Mouse (Mus musculus) urinary bladder, adult 2 months (tissue): Measurements from ENCODE around the gene Npff. TPM values are rescaled to one million over a fixed set of nuclear protein-coding genes. Genes with fewer than 3 reads are reported as not detected.

Source experiments
- DNase-seq: peaks from one replicate; pipeline ENCODE4 v3.0.0; 2022; ENCODE audit warnings: low spot score
- polyA plus RNA-seq: library from polyadenylated mRNA; depleted of rRNA; stranded (reverse); fragments of >200 nt; gene quantifications from 2 replicates; pipeline ENCODE4 v1.2.3, GENCODE M21; 2012; rRNA removed

The Npff gene
- polyA plus RNA-seq: 8.1 and 8.2 TPM in 2 replicates

DNA sequence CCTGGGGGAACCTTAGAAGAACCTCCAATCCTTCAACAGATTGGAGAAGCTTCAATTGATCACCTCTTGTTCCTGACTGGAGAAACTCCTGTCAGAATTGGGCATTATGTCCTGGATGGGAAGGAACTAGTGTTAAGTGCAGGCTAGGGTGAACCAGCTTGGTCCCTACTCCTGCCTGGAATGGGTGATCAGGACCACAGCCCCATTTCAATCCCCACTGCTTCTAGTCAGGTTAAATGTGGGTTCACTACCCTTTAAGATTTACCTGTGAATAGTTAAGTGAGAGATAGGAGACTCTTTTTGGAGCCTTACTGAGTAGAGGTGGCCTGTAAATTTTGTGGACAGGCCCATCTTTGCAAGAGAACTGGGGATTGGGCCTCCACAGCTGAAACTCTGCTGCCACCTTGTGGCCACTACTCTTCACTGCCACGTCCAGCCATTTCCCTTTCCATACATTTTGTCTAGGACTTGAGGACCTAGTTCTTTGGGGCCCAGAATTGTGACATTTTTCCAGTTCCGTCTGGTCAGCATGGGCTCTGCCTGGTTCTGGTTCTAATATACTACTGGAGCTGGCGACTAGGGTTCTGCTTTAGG is at the start of gene Npff:
TSS of gene Npff (minus strand) at position 51 of the 594 bp plus-strand sequence.
- no peak for DNase-seq

DNA sequence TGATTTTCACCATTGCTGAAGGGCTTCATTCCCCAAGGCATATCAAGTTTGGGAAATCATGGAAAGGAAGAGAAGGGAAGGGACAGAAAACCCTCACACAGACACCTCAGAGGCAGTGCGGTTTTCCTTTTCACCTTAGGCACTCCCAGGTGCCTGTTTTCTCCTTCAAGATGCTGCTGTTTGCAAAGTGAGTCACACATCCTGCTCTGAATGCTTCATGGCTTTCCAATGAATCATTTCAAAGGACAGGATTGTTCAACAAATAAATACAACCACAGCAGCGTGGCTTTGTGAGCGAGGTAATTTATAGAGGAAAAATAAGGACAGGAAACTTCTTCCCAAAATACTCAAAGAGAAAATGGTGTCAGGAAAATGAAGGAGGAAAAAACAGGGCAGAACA is 47.3 kb upstream of the Npff start:
- no peak for DNase-seq

DNA sequence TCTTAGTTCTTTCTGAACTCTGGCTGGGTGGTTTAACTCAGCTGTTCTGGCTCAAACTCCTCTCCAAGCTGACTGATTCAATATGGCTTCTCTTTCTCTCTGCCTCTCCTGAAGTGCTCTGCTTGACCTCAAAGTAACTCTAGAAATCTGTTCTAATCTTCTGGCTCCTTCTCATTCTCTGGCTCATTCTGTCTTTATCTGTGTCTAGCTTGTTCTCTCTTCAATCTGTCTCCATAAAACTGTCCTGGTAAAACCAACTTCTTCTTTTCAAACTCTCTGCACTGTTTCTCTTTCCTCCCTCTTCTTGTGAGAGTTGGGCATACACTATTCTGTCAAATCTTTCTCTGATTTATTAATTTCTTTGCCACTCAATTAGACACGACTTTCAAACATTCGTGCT is 43.1 kb upstream of the Npff start:
- no peak for DNase-seq

DNA sequence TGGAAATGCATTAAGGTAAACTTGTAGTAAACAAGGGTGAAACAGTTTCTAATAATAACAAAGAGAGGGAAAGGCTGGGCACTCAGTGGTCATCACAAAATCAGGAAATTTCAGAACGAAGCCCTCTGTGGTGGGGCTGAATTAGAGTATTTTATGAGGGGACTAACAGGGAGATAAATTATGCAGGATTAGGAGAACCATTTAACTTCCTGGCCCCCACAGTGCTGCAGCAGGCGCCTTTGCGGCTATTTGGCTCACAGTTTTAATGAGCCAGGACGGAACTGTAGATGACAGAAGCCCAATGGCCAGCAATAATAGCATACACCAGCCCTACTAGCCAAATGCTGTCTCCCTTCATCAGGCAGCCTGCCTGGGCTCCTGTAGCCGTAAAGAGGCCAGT is 38.9 kb upstream of the Npff start:
- no peak for DNase-seq

DNA sequence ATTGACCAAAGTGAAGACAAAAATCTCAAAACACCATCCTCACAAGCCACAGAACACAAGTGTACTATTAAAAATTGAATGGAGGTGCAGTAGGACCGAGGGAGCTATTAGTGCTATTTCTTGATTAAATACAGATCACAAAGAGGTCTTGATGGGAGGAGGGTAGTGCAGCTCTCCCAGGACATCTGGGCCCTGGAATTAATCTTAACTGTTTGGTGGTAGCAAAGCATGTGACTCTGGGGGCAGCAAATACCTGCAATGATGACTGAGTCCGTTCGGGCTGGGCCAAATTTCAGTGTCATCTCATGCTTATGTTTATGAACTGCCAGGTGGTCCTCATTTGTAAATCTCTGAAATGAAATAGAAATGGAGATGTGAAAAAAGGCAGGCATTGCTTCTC is 38.3 kb upstream of the Npff start:
- DNase-seq: no peak

DNA sequence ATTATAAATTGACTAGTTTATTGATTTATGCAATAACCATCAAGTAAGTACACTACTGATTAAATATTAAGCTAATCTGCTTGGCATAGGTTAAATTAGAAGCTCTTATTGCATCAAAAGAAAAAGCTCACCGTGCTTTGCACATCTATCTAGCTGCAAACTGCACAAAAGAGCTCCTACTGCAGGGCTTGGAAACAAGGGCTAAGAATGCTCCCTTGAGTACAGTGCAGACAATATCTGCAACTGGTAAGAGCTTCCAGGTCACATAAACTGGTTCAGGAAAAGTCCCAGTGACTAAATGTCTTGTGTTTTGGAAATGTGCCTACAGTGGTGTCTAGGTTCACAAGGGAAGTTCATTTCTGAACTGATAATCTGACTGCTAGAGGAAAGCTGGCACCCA is 37.7 kb upstream of the Npff start:
- no peak for DNase-seq

DNA sequence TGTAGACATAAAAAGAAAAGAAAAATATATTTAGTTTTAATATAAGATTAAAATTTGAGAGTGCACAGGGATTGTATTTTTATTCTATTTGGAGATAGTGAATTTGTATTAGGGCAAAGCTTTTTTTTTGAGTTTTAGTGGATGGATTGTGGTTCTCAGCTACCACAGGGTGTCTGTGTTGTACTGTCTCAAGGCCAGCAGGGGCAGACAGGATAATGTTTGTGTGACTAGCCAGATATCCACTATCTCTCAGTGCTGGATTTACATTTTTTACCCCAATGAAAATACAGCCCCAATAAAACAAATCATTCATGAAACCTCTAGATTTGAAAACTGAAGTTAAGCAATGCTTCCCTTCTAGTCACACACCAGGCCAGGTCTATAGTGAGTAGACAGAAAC is 32.8 kb upstream of the Npff start:
- DNase-seq: no peak

DNA sequence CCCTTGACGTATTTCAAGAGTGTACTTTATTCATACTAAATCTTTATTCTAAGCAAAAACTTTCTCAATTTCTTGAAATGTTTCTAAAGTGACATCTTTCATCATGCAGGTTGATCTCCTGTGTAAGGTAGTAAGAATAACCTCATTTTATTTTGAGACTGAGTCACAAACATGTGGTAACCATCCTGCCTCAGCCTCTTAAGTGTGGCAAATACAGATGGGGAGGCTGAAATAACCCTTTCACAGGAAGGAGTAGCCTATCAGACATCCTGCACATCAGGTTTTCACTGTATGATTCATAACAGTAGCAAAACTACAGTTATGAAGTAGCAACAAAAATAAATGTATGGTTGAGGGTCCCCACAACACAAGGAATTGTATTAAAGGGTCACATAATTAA is 30.8 kb upstream of the Npff start:
- DNase-seq: no peak

DNA sequence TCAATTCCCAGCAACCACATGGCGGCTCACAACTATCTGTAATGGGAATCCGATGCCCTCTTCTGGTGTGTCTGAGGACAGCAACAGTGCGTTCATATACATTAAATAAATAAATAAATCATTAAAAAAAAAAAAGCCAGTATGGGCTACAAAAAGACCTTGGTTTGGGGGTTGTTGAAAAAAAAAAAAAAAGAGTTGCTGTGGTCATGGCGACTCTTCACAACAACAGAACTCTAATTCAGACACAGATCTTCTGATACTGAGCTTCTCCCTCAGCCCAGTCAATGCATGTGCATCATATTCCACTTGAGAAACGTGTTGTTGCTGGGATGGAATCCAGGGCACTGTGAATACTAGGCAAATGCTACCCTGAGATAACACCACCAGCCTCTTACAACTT is 27.9 kb upstream of the Npff start:
- no peak for DNase-seq

DNA sequence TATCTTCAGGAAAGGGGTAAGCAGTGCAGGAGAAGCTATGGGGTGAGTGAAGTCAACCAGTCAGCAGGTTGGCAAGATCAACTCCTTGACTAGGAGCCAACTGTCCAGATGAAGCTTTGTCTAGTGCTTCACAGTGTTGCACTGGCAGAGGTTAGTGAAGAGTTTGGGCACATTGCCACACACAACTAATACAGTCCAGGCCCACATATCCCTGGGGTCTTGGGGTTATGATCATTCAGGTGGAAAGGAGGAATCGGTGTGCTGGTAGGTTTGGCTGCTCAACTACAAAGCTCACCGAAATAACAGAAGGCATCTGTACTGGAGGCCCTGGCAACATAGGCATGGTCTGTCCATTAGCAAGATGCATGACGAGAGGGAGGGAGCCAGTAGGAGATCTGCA is 22.7 kb upstream of the Npff start:
- no peak for DNase-seq

DNA sequence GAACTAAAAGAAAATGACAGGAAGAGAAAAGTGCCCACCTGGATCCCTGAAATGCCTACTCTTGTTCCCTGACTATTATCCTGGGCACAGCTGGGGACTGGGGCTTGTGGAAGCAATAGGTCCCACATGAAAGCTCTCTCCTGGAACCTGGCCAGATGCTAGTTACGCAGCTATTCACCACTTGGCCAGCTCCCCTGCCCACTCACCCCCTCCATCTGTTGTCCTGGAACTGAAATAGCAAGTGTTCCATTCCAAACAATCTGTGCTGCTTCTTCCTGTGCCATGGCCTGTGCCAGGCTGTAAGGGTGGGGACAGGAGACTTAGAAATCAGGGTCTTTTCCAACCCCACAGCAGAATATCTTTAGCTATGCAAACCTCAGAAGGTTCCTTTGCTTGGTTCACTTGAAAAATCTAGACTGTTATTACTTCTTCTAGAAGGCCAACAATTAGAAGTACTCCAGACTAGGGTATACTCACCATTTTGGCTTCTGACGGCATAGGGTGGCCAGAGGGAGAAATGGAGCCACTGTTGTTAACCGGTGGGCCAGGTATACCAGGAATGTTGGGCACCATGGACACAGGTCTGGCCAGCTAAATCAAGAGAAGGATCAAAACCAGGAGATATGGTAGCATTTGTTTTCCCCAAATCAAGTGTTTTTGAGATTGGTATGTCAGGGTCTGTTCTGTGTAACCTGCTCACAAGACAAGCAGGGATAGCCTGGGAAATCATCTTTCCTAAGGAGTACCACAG is 22.1 kb upstream of the Npff start:
- DNase-seq: no peak

DNA sequence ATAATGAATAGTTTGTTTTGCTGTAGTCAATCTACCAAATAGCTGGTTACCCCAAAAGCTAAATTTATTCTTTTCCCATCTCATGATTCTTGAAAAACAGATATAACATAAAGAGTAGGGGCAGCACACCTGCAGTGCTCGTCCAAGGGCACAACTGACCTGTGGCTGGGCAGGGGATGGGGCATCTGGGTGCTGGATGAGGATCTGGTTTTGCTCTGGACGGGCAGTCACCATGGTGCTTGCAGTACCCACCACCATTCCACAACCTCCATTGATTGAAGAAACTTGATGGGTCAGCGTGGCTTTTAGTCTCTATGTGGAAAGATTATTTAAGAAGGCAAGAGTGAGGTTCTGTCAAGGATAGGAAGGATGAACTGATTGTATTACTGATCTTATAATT is 21.5 kb upstream of the Npff start:
- DNase-seq: no peak

DNA sequence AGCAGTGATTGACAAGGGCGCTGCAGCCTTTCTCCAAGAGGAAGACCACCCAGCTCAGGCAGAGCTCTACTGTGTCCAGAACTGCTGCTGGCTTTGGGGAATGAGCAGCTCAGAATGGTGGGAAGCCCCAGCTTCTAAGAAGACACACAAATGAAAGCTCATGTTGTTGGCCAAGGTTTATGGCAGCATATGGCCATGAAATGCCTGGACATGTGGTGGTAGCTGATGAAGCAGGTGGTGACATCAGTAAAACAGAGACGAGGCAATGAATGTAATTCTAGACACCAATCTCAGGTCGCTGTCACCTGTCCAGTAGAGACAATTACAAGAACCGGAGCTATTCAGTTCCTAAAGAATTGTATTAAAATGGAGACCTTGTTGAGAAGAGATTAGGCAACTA is 20.1 kb upstream of the Npff start:
- DNase-seq: no peak

DNA sequence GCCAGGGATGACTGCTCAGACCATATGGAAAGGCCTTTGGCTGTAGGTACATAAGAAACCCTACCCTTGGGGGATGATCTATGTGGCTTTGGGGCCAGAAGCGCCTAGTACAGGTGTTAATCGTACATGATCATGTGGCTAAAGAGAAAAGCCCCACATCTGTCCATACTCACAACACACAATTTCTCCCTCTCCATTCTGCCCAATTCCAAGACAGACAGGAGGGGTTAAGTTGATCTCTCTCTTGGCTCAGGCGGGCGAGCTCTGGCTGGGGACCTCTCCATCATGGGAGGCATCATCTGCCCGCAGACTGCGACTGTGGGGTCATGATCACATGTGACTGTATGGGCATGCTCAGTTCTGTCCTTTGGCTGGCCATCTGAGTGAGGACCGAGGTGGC is 9.2 kb upstream of the Npff start:
- DNase-seq: no peak

DNA sequence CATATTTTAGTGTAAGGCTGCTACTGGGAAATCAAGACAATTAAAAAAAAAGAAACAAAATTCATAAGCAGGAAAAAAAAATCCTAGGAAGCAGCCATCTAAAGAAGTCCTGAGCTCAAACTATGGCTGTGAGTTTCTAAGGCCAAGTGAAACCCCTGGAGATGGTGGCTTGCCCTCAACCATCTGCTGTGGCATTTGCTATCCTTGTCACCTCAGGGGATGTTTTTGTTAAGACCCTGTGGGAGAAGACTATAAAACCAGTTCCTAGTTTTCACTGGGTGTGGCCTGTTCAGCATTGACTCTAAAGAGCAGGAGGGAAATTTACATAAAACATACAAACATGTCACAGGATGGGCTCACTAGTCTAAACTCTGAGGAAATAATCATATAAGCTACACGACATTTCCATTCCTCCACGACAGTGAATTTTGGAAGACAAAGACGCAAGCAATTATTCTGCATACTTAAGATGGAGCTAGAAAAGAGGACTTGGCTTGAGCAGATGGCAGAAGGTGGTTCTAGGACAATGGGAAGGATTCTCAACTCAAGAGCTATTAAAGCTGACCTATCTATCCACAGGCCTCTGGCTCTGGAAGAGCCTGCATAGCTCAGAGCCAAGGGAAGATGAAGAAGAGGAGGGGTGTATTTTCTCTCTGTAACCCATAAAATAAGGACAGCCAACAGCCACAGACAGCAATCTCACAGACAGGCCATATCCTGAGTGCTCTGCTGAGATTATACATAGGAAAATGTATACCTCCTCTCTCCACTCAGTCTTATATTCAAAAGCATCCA is 7.6 kb upstream of the Npff start:
- no peak for DNase-seq

DNA sequence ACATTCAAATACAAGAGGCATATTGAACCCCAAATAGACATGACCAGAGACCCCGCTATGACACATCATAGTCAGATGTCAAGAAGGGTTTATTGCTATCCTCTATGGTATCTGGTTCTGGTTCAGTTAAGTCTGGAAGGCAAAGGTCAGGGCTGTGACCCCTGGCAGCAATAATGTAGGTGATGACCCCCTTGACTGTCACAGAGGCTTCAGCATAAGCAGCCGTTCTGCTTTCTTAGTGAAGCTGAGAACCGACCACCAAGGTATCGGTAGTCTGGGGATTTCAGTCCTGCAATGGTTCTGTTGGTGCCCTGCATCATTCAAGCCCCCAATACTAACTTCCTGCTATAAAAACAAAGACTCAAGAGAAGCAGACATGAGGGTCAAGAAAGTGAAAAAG is 6.8 kb upstream of the Npff start:
- no peak for DNase-seq

DNA sequence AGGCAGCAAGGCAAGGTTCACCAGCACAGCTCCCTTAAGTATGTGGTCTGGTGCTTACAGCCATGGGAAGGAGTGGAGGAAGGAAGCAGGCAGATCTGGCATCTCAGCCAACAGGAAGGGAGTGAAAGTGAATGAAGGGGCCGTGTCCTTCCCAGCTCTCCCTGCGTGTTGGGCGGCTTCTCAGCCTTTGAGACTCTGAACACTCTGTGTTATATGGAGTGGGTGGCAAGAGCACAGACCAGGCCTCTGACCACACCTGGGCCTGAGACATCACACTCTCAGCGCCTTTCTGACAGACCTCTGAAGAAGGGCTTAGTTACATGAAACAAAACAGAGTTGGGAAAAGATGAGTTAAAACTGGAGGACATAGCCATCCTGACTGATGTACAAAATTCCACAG is 5.8 kb upstream of the Npff start:
- no peak for DNase-seq

DNA sequence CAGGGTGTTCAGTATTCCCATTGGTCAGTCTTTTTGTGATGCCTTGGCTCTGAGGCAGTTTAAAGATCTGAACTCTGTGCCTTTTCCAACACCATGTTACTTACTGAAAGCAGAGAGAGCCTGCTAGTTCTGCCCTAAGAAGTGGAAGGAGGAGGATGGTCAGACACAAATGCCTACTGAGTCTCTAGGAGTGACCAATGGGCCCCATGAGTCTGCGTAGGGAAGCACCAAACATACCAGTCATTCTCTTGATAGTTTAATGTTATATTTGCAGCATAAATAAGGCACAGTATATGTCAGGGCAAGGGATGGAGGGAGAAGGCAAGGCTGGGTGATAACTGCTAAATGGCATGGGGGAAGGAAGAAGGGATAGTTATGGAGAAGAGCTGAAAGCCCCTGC is 3.7 kb upstream of the Npff start:
- DNase-seq: no peak

DNA sequence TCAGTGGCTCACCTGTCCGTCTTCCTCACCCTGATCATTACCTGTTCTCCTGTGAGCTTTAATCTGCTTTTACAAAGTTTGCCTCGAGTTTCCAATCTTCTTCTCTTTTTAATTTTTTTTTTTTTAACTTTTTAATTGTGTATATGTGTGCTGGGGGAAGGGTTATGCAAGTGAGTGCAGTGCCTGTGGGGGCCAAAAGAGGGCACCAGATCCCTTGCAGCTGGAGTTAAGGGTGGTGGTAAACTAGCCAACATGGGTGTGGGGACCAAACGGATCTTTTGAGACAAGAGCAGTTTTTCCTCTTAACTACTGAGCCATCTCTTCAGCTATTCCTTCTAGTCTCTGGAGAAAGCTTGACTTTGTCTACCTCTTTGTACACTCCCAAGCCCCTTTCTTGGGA is 3.2 kb upstream of the Npff start:
- no peak for DNase-seq

DNA sequence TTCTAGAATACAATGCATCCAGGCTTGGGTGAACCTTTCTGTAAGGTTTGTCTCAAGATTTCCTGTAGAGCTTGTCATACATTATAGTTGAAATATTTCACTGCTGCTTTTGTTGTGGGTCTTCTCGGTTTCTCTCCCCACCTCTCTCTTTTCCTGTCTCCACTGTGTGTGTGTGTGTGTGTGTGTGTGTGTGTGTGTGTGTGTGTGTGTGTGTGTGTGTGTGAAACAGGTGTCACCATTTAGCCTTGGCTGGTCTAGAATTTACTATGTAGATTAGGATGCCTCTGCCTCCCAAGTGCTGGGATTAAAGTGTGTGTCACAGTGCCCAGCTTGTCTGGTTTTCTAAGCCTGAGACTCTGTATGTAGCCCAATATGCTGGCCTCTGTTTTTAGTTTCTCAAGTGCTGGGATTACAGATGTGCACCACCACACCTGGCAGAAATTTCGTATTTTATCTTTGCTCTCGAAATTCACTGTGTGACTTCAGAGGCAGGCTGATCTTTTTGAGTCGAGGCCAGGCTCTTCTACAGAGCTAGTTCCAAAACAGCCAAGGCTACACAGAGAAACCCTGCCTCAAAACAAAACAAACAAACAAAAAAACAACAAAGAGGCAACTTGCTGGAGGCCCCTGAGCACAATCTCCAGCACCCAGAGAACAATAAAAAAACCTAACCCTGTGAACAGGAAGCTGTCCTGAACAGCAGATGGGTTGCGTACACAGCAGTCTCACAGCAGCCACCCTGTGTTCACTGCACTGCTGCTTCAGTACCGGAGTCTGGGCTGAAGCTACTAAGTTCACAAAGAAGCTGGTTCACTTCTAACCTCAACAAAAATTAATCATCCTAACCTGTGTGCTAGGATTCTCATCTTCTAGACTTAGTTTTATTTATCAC is 1.6 kb upstream of the Npff start:
- DNase-seq: no peak

DNA sequence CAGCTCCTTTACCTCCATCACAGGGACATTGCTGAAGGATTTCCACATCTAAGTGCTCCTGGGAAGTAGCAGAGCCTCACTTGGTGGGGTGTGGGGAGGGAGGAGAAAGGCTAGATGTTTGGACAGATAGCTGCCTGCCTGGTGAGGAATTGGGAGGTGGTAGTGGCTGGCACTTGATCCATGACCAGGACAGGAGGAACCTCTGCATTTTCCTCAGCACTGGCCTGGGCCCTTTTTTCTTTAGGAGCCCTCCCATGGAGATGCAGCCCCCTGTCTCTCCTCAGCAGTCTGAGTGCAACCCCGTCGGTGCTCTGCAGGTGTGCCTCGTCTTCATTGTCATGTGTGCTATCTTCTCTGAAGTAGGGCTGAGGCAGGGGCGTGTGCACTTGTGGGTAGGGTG is 3.3 kb downstream of the Npff start:
- no peak for DNase-seq

DNA sequence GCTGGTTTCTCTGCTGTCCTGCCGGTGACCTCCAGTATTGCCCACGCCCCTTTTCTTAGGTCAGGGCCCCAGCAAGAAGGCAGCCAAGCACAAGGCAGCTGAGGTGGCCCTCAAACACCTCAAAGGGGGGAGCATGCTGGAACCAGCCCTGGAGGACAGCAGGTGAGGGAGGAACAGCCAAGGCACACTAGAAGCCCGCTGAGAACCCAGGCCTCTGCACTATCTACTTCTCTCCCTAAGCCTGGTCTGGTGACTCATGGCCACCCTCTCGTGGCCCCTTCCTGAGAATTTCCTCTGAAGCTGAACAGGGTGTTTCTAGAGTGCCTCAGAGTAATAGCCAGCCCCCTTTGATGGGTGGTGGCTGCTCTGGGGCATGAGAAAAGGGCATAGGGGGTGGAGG is 4.3 kb downstream of the Npff start:
- no peak for DNase-seq
